Mouse (Mus musculus) urinary bladder, postnatal 36 days (tissue): ENCODE results near the gene Setd4.
A peak's percentile ranks its signal among the peaks of the same experiment; 100 is the strongest.

Experiments used
- DNase-seq, 2 experiments: peaks; one replicate each; pipeline ENCODE4 v3.0.0; 2022; ENCODE audit warnings: low spot score in 2 of 2, mixed read lengths in 1 of 2

The Setd4 gene

GRCm38 (mm10) chr16:93546354-93546965 is 57.4 kb downstream of the Setd4 start:
- DNase-seq, result no peak

GRCm38 (mm10) chr16:93544931-93545330 is 58.9 kb downstream of the Setd4 start:
- DNase-seq, result no peak

- DNase-seq, result peak; percentile 31 to 34
These were observed 60.2 kb downstream of the Setd4 start for GRCm38 (mm10) chr16:93543704-93544103.

- no peak for DNase-seq
These were observed 64.0 kb downstream of the Setd4 start for GRCm38 (mm10) chr16:93539891-93540290.

- no peak for DNase-seq
These were observed 68.6 kb downstream of the Setd4 start for GRCm38 (mm10) chr16:93535151-93535853.
